Comparison of ENCODE assay signal across 18 mouse cellular contexts in the genomic region with DNA sequence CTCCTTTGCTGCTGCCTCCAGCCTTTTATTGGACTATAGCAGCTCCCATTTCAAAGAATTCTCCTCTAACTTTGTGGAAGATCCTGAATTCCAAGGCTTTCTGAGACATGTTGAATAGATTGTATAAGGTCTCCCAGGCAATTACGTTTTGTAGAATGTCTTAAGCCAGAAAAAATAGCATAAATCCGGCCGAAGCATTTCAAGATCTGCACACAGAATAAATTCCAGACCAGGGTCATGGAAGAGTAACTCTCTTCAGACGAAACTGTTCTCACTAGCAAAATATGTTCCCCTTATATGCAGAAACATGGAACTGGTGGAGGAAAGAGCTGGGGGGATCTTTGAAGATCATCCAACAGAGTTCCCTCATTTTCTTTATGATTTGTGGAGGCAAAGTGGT.
"Had no signal": no experiment of that assay in that cellular context is flagged by ENCODE, and none has a peak within 500 bp of the region (broad histone marks: within the 10 kb centered on the region; RNA-seq: fewer than 3 reads in every experiment).

No protein-coding gene starts in this region.

- ATAC-seq: liver, postnatal 0 days; lung, postnatal 0 days; midbrain, embryonic 13.5 days; midbrain, embryonic 15.5 days had no signal

- H3K4me3 ChIP-seq: lung, embryonic 15.5 days; megakaryocyte, embryonic 14.5 days; midbrain, embryonic 13.5 days; midbrain, embryonic 15.5 days; neural tube, embryonic 12.5 days; stomach, embryonic 15.5 days had no signal

- H3K4me1 ChIP-seq: lung, embryonic 15.5 days; megakaryocyte, embryonic 14.5 days; midbrain, embryonic 13.5 days; midbrain, embryonic 15.5 days; neural tube, embryonic 12.5 days; stomach, embryonic 15.5 days had no signal

- H3K27me3 ChIP-seq: megakaryocyte, embryonic 14.5 days; neural tube, embryonic 12.5 days; stomach, embryonic 15.5 days had no signal

- H3K27ac ChIP-seq: lung, embryonic 15.5 days; macrophage; midbrain, embryonic 13.5 days; midbrain, embryonic 15.5 days; neural tube, embryonic 12.5 days; stomach, embryonic 15.5 days; stomach, postnatal 0 days had no signal

- H3K9me3 ChIP-seq: lung, embryonic 15.5 days; midbrain, embryonic 13.5 days; midbrain, embryonic 15.5 days; neural tube, embryonic 12.5 days; stomach, embryonic 15.5 days had no signal

- DNase-seq: liver, postnatal 0 days; lung, adult 2 months; lung, postnatal 14 days; lung, postnatal 36 days; right cerebral cortex, postnatal 14 days; thymus, adult 2 months; thymus, postnatal 25 days; thymus, postnatal 4 days had no signal

- H3K9ac ChIP-seq: liver, postnatal 0 days; lung, embryonic 15.5 days; midbrain, embryonic 13.5 days; midbrain, embryonic 15.5 days; neural tube, embryonic 12.5 days; stomach, embryonic 15.5 days had no signal

- H3K36me3 ChIP-seq: lung, embryonic 15.5 days; midbrain, embryonic 13.5 days; midbrain, embryonic 15.5 days; neural tube, embryonic 12.5 days; stomach, embryonic 15.5 days had no signal

- H3K4me2 ChIP-seq: lung, embryonic 15.5 days; midbrain, embryonic 11.5 days; midbrain, embryonic 13.5 days; midbrain, embryonic 15.5 days; neural tube, embryonic 12.5 days; stomach, embryonic 15.5 days had no signal
